Comparison of ENCODE assay signal across 13 mouse cellular contexts in the genomic region with DNA sequence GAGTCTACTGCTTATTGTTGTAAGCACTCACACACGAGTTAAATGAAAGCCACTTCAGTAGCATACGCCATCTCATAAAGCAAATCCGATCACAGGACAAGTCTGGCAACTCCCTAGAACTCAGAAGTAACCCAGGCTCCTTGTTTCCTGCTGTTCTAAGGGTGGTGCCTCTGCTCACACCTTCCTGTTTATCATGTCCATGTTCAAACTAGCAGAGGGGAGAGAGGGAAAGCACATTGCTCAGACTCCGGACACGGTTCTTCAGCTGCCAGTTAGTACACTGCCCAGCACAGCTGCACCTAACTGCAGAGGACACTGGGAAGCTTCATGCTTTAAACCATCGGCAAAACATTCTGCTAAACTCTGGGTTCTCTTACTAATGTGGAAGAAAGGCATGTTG.
"Had no signal": no experiment of that assay in that cellular context is flagged by ENCODE, and none has a peak within 500 bp of the region (broad histone marks: within the 10 kb centered on the region; RNA-seq: fewer than 3 reads in every experiment).

No protein-coding gene starts in this region.

- H3K9ac ChIP-seq: kidney, embryonic 15.5 days; liver, embryonic 12.5 days; midbrain, embryonic 15.5 days; neural tube, embryonic 12.5 days had no signal

- H3K27ac ChIP-seq: kidney, embryonic 15.5 days; left cerebral cortex, adult 2 months; limb, embryonic 10.5 days; liver, embryonic 12.5 days; macrophage; midbrain, embryonic 15.5 days; neural tube, embryonic 12.5 days; stomach, postnatal 0 days had no signal

- DNase-seq: kidney, adult 2 months; kidney, postnatal 14 days; thymus, postnatal 4 days had no signal

- H3K4me2 ChIP-seq: kidney, embryonic 15.5 days; liver, embryonic 12.5 days; midbrain, embryonic 11.5 days; midbrain, embryonic 15.5 days; neural tube, embryonic 12.5 days had no signal

- H3K27me3 ChIP-seq: kidney, embryonic 15.5 days; liver, embryonic 12.5 days; megakaryocyte, embryonic 14.5 days; midbrain, embryonic 15.5 days; neural tube, embryonic 12.5 days had no signal

- H3K4me3 ChIP-seq: kidney, embryonic 15.5 days; left cerebral cortex, adult 2 months; limb, embryonic 10.5 days; liver, embryonic 12.5 days; megakaryocyte, embryonic 14.5 days; midbrain, embryonic 15.5 days; neural tube, embryonic 12.5 days had no signal

- ATAC-seq: liver, embryonic 12.5 days; midbrain, embryonic 15.5 days had no signal

- H3K9me3 ChIP-seq: kidney, embryonic 15.5 days; limb, embryonic 10.5 days; liver, embryonic 12.5 days; megakaryocyte, embryonic 14.5 days; midbrain, embryonic 15.5 days; neural tube, embryonic 12.5 days had no signal

- H3K36me3 ChIP-seq: kidney, embryonic 15.5 days; limb, embryonic 10.5 days; liver, embryonic 12.5 days; midbrain, embryonic 15.5 days; neural tube, embryonic 12.5 days had no signal

- H3K4me1 ChIP-seq: neural tube, embryonic 12.5 days had no signal
